Mouse (Mus musculus): ENCODE measurements around the gene Napb. TPM values are rescaled to one million over a fixed set of nuclear protein-coding genes. Genes with fewer than 3 reads are reported as not detected.

The Napb gene
- polyA plus RNA-seq, 1 experiment: 0.62 TPM

- H3K27me3 ChIP-seq (ENCODE audit: control insufficient read depth, insufficient read depth, insufficient read length): no peaks in the 10 kb centered on the region
- H3K36me3 ChIP-seq (ENCODE audit: control insufficient read depth, insufficient read depth): peaks cover 25% of the 10 kb centered on the region
- no peak for TF ChIP-seq CTCF (IDR thresholded peaks at IDR 0.05; ENCODE audit: control insufficient read depth, insufficient read depth, insufficient read length)
- no peak for TF ChIP-seq MYOG (IDR thresholded peaks at IDR 0.05; ENCODE audit: control insufficient read depth, extremely low read depth, insufficient read length)
- TF ChIP-seq MYOD1 (IDR thresholded peaks at IDR 0.05; ENCODE audit: control insufficient read depth, insufficient read length, low read depth): no peak
- no peak for TF ChIP-seq FOSL1 (IDR thresholded peaks at IDR 0.05; ENCODE audit: insufficient read depth, low read length, poor library complexity, severe bottlenecking)
- TF ChIP-seq USF1 (IDR thresholded peaks at IDR 0.05; ENCODE audit: low read depth): no peak
- no peaks in the 10 kb centered on the region for H3K79me3 ChIP-seq (ENCODE audit: low read depth)
- no peak overlapping the region for H3ac ChIP-seq (ENCODE audit: control insufficient read depth, insufficient read length, low read depth)
- H3K79me2 ChIP-seq (ENCODE audit: control insufficient read depth, insufficient read depth): no peaks in the 10 kb centered on the region
- no peak overlapping the region for H3K4me3 ChIP-seq (ENCODE audit: insufficient read depth, poor library complexity, severe bottlenecking)
Measured at GRCm38 (mm10) chr2:148698571-148698970, 33.7 kb downstream of the Napb start.

- no peak overlapping the region for H3ac ChIP-seq (ENCODE audit: control insufficient read depth, insufficient read length, low read depth)
- H3K27me3 ChIP-seq (ENCODE audit: control insufficient read depth, insufficient read depth, insufficient read length): no peaks in the 10 kb centered on the region
- no peaks in the 10 kb centered on the region for H3K79me2 ChIP-seq (ENCODE audit: control insufficient read depth, insufficient read depth)
- H3K79me3 ChIP-seq (ENCODE audit: low read depth): no peaks in the 10 kb centered on the region
- no peak overlapping the region for H3K4me3 ChIP-seq (ENCODE audit: insufficient read depth, poor library complexity, severe bottlenecking)
- TF ChIP-seq MYOD1 (IDR thresholded peaks at IDR 0.05; ENCODE audit: control insufficient read depth, insufficient read length, low read depth) (no peak), MYOG (IDR thresholded peaks at IDR 0.05; ENCODE audit: control insufficient read depth, extremely low read depth, insufficient read length) (no peak), MAX (IDR thresholded peaks at IDR 0.05) (no peak), USF1 (IDR thresholded peaks at IDR 0.05; ENCODE audit: low read depth) (no peak), CTCF (IDR thresholded peaks at IDR 0.05; ENCODE audit: control insufficient read depth, insufficient read depth, insufficient read length) (no peak), CEBPB (IDR thresholded peaks at IDR 0.05; ENCODE audit: low read depth) (no peak), FOSL1 (IDR thresholded peaks at IDR 0.05; ENCODE audit: insufficient read depth, low read length, poor library complexity, severe bottlenecking) (no peak)
- H3K36me3 ChIP-seq (ENCODE audit: control insufficient read depth, insufficient read depth): peaks cover 78% of the 10 kb centered on the region
Measured at GRCm38 (mm10) chr2:148690781-148691180, 41.5 kb downstream of the Napb start.

GRCm38 (mm10) chr2:148690291-148690690 lies 42.0 kb downstream of the Napb start:
- Histone ChIP-seq H3K79me3 (ENCODE audit: low read depth) (no peaks in the 10 kb centered on the region), H3K36me3 (ENCODE audit: control insufficient read depth, insufficient read depth) (peaks cover 80% of the 10 kb centered on the region), H3K27me3 (ENCODE audit: control insufficient read depth, insufficient read depth, insufficient read length) (no peaks in the 10 kb centered on the region), H3ac (ENCODE audit: control insufficient read depth, insufficient read length, low read depth) (no peak overlapping the region), H3K4me3 (ENCODE audit: insufficient read depth, poor library complexity, severe bottlenecking) (no peak overlapping the region), H3K79me2 (ENCODE audit: control insufficient read depth, insufficient read depth) (peaks cover under 1% of the 10 kb centered on the region)
- no peak for TF ChIP-seq USF1 (IDR thresholded peaks at IDR 0.05; ENCODE audit: low read depth)
- TF ChIP-seq CTCF (IDR thresholded peaks at IDR 0.05; ENCODE audit: control insufficient read depth, insufficient read depth, insufficient read length): no peak
- TF ChIP-seq MYOG (IDR thresholded peaks at IDR 0.05; ENCODE audit: control insufficient read depth, extremely low read depth, insufficient read length): no peak
- TF ChIP-seq MYOD1 (IDR thresholded peaks at IDR 0.05; ENCODE audit: control insufficient read depth, insufficient read length, low read depth): no peak
- TF ChIP-seq FOSL1 (IDR thresholded peaks at IDR 0.05; ENCODE audit: insufficient read depth, low read length, poor library complexity, severe bottlenecking): no peak
- no peak for TF ChIP-seq CEBPB (IDR thresholded peaks at IDR 0.05; ENCODE audit: low read depth)
- no peak for TF ChIP-seq MAX (IDR thresholded peaks at IDR 0.05)

GRCm38 (mm10) chr2:148689444-148690140 lies 42.7 kb downstream of the Napb start:
- no peak overlapping the region for H3ac ChIP-seq (ENCODE audit: control insufficient read depth, insufficient read length, low read depth)
- TF ChIP-seq MYOG (IDR thresholded peaks at IDR 0.05; ENCODE audit: control insufficient read depth, extremely low read depth, insufficient read length) (no peak), CTCF (IDR thresholded peaks at IDR 0.05; ENCODE audit: control insufficient read depth, insufficient read depth, insufficient read length) (no peak), USF1 (IDR thresholded peaks at IDR 0.05; ENCODE audit: low read depth) (no peak), FOSL1 (IDR thresholded peaks at IDR 0.05; ENCODE audit: insufficient read depth, low read length, poor library complexity, severe bottlenecking) (no peak)
- no peaks in the 10 kb centered on the region for H3K79me3 ChIP-seq (ENCODE audit: low read depth)
- peaks cover 82% of the 10 kb centered on the region for H3K36me3 ChIP-seq (ENCODE audit: control insufficient read depth, insufficient read depth)
- H3K4me3 ChIP-seq (ENCODE audit: insufficient read depth, poor library complexity, severe bottlenecking): no peak overlapping the region
- peaks cover 8% of the 10 kb centered on the region for H3K79me2 ChIP-seq (ENCODE audit: control insufficient read depth, insufficient read depth)
- no peaks in the 10 kb centered on the region for H3K27me3 ChIP-seq (ENCODE audit: control insufficient read depth, insufficient read depth, insufficient read length)

GRCm38 (mm10) chr2:148687971-148688370 lies 44.3 kb downstream of the Napb start:
- H3K36me3 ChIP-seq (ENCODE audit: control insufficient read depth, insufficient read depth): peaks cover 79% of the 10 kb centered on the region
- H3K4me3 ChIP-seq (ENCODE audit: insufficient read depth, poor library complexity, severe bottlenecking): no peak overlapping the region
- TF ChIP-seq USF1 (IDR thresholded peaks at IDR 0.05; ENCODE audit: low read depth) (no peak), MYOG (IDR thresholded peaks at IDR 0.05; ENCODE audit: control insufficient read depth, extremely low read depth, insufficient read length) (no peak), FOSL1 (IDR thresholded peaks at IDR 0.05; ENCODE audit: insufficient read depth, low read length, poor library complexity, severe bottlenecking) (no peak)

GRCm38 (mm10) chr2:148686862-148687261 lies 45.4 kb downstream of the Napb start:
- Histone ChIP-seq H3K79me3 (ENCODE audit: low read depth) (peaks cover 11% of the 10 kb centered on the region), H3ac (ENCODE audit: control insufficient read depth, insufficient read length, low read depth) (no peak overlapping the region), H3K36me3 (ENCODE audit: control insufficient read depth, insufficient read depth) (peaks cover 68% of the 10 kb centered on the region)

More at GRCm38 (mm10) chr2:148687971-148688370, 44.3 kb downstream of the Napb start:
- Histone ChIP-seq H3ac (ENCODE audit: control insufficient read depth, insufficient read length, low read depth) (no peak overlapping the region), H3K79me3 (ENCODE audit: low read depth) (peaks cover 4% of the 10 kb centered on the region), H3K27me3 (ENCODE audit: control insufficient read depth, insufficient read depth, insufficient read length) (no peaks in the 10 kb centered on the region), H3K79me2 (ENCODE audit: control insufficient read depth, insufficient read depth) (peaks cover 24% of the 10 kb centered on the region)

More at GRCm38 (mm10) chr2:148686862-148687261, 45.4 kb downstream of the Napb start:
- Histone ChIP-seq H3K27me3 (ENCODE audit: control insufficient read depth, insufficient read depth, insufficient read length) (no peaks in the 10 kb centered on the region), H3K79me2 (ENCODE audit: control insufficient read depth, insufficient read depth) (peaks cover 35% of the 10 kb centered on the region), H3K4me3 (ENCODE audit: insufficient read depth, poor library complexity, severe bottlenecking) (no peak overlapping the region)
- no peak for TF ChIP-seq MYOD1 (IDR thresholded peaks at IDR 0.05; ENCODE audit: control insufficient read depth, insufficient read length, low read depth)
- no peak for TF ChIP-seq CEBPB (IDR thresholded peaks at IDR 0.05; ENCODE audit: low read depth)
- no peak for TF ChIP-seq MAX (IDR thresholded peaks at IDR 0.05)
- no peak for TF ChIP-seq CTCF (IDR thresholded peaks at IDR 0.05; ENCODE audit: control insufficient read depth, insufficient read depth, insufficient read length)
- TF ChIP-seq MYOG (IDR thresholded peaks at IDR 0.05; ENCODE audit: control insufficient read depth, extremely low read depth, insufficient read length): no peak
- no peak for TF ChIP-seq USF1 (IDR thresholded peaks at IDR 0.05; ENCODE audit: low read depth)
- TF ChIP-seq FOSL1 (IDR thresholded peaks at IDR 0.05; ENCODE audit: insufficient read depth, low read length, poor library complexity, severe bottlenecking): no peak
